Mouse (Mus musculus) gastrocnemius, postnatal 14 days (tissue): Measurements from ENCODE around the gene Spen. TPM values are rescaled to one million over a fixed set of nuclear protein-coding genes. Genes with fewer than 3 reads are reported as not detected.
A peak's percentile ranks its signal among the peaks of the same experiment; 100 is the strongest.
"Not testable (repeated sequence)": the region's sequence is repeated elsewhere in the genome, so short reads cannot be mapped to it uniquely, and the experiment has no call there.

Source experiments
- DNase-seq: peaks from one replicate; pipeline ENCODE4 v3.0.0; 2021; ENCODE audit warnings: mixed read lengths
- intact Hi-C: fragments of 180-260 bp; cut with DNase I; formaldehyde crosslinking; loops from one replicate; pipeline ENCODE4 v1.15.1; 2025; ENCODE audit warnings: low total_unique reads
- long read RNA-seq, 2 experiments: library from polyadenylated mRNA; stranded (forward); transcript quantifications; one replicate each; pipeline ENCODE4 v2.0.0; 2021
- total RNA-seq, 2 experiments: library from RNA; stranded (reverse); gene quantifications; 2 replicates each; pipeline ENCODE4 v1.2.3; 2021

Gene Spen
- total RNA-seq = 10 to 100 TPM; 20.1 to 22.1 TPM
- long read RNA-seq, experiment 1, partial matches to known transcripts = 2 of 2 reads
- long read RNA-seq, experiment 1, other reads (novel, unspliced or antisense) = 0 of 2 reads
- long read RNA-seq, experiment 2, partial matches to known transcripts = 6 of 6 reads
- long read RNA-seq, experiment 2, other reads (novel, unspliced or antisense) = 0 of 6 reads

DNA sequence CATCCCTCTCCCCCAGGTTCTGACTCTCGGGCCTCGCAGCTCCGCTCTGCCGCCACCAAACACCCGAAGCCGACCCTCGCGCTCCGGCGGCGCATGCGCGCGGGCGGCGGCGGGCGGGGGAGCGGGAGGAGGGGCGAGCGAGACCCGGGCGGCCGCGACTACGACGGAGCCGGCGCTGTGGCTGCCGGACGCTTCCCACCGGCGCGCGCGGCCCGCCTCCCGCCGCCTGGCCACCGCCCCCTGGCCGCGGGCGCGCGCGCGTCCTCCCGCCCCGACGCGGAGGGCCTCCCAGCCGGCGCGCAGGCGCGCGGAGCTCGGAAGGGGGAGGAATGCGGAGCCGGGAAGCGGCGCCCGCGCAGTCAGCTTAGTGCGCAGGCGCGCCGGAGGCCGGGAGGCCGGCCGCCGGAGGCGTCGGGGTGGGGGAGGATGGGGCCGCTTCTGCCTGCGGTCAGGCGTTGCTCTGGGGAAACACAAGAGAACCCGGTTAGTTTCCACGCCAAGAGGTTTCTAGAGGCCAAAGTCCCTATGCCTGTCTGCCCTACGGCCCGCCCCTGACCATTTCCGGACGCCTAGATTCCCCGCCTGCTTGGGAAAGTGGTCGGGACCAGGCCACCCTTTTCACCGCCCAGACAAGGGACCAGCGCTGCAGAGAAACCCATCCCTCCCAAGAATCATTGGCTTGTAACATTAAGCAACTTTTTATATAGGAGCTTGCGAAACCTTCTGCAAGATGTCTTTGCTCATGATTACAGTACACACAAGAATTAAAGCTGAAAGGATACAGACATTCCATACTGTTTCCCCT is at the start of gene Spen:
TSS of gene Spen (minus strand) at position 190 of the 805 bp plus-strand sequence.
- intact Hi-C loops = no loop called here
- peak; percentile 95 for DNase-seq

DNA sequence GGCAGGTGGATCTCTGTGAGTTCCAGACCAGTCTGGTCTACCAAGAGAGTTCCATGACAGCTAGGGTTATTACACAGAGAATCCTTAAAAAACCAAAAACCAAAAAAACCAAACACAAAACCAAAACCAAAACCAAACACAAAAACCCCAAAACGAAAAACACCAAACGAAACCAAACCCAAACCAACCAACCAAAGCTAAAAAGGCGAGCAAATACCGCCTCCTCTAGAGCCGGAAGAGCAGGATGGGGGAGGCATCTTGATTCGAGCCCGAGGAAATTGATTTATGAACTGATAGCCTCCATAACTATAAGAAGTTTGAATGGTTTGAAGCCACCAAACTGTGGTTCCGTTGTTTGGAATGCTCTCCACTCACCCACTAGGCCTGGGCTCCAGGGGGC is 45.5 kb upstream of the Spen start:
- intact Hi-C loops = no loop called here
- no peak for DNase-seq

DNA sequence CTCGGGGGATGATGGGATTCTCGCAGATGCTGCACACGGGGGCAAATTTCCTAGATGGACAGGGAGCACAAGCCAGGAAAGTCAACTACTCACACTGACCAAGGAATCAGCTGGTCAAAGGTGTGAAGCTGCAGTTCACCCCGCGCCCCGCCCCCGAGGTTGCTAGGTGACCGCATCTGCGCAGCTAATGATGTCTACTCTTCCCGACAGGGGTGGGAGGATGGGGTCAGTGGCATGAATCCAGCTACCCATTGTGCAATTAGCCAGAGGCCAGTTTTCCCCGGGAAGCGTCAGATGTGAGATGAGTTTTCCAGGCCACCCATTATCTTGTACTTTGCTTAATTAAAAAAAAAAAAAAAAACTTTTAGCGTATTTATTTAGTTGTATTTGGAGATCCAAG is 42.7 kb upstream of the Spen start:
- no peak for DNase-seq

DNA sequence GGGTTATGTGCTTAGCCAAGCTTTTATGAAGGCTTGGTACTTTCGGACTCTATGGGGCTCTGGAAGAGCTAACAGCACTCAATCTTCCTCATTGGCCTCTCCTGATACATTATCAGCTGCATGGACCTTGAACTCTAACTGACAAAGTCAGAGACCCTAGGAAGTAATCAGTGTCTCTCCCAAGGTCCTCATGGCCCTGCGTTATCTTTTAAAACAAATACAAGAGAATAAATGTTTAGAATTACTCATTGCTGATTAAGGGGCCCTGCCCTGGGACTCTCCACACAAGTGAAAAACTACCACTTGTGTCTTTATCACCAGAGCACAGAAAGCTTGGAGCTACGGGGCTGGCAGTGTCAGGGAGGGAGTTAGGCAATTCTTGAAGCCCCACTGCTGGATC is 40.4 kb upstream of the Spen start:
- DNase-seq = no peak
- intact Hi-C loops = loop anchor here (5.0 kb wide), 1 partner anchor 192 kb away; no protein-coding TSS in a partner anchor

More for the DNA sequence above, 42.7 kb upstream of the Spen start:
- intact Hi-C loops = no loop called here

DNA sequence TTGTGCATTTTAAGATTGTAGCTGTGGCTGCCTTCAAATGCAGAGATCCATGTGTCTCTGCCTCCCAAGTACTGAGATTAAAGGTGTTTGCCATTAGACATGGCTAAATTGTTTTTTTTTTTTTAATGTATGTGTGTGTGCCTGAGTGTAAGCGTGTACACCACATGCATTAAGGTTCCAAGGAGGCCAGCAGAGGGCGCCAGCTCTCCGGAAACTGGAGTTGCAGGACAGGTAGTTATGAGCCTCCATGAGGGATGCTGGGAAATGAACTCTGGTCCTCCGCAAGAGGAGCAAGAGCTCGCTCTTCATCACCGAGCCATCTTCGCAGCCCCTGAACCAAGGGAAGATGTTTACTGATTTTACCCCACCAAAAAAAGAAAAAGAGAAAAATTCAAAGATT is 38.5 kb upstream of the Spen start:
- no peak for DNase-seq
- intact Hi-C loops = loop anchor here (5.0 kb wide), 1 partner anchor 190 kb away; no protein-coding TSS in a partner anchor

DNA sequence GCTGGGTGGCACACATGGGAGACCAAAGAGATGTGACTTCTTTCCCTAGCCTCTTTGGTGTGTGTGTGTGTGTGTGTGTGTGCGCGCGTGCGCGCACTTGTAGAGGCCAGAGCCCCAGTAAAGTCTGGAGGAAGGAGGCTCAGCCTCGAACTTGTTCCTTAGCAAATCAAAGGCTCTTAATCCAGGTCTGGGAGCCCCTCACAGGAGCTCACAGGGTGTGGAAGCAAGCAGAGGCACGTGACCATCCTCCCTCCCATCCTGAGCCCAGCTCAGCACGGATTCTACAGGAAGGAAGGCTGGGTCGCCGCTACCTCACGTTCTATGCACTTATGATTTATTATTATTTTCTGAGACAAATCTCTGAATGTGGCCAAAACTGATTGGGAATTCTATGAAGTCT is 38.0 kb upstream of the Spen start:
- intact Hi-C loops = loop anchor here (5.0 kb wide), 1 partner anchor 189 kb away; no protein-coding TSS in a partner anchor
- no peak for DNase-seq

DNA sequence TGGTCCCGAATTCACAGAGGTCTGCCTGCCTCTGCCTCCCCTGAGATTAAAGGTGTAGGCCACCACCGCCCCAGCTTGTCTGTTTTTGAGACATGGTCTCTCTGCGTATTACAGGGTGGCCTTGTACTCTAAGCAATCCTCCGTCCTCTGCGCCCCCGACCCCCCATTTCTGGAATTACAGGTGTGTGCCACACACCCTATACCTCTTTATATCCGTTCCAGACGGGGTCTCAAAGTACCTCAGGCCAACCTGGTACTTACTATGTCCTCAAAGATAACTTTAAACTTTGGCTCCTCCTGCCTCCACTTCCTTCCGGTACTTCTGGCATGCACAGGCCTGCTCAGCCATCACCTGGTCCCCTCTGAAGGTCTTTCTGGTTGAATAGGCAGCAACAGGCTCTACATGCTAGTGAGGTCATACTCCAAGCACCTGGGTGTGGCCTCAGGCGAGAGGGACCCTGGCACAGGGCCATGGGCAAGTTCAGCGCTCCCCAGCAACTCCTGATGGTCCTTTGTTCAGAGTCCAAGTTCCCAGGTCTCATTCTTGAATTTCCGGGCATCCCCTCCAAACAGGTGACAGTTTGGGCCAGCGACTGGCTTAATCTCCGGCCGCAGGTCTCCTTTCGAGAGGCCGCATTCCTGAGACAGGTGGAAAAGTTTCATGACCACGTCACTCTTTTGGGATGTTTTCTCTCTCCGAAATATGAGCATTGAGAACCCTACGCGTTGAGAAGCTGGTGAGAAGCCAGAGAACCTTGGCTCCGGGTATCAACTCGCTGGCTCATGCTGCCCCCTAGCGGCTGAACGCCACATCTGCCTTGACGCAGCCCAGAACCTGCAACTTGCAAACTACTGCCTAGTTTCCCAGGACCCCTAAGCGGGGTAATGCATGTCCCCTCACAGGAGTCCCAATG is 36.6 kb upstream of the Spen start:
- intact Hi-C loops = loop anchor here (2.0 to 5.0 kb wide), 2 partner anchors 170 to 188 kb away; no protein-coding TSS in a partner anchor
- peak; percentile 85 for DNase-seq

DNA sequence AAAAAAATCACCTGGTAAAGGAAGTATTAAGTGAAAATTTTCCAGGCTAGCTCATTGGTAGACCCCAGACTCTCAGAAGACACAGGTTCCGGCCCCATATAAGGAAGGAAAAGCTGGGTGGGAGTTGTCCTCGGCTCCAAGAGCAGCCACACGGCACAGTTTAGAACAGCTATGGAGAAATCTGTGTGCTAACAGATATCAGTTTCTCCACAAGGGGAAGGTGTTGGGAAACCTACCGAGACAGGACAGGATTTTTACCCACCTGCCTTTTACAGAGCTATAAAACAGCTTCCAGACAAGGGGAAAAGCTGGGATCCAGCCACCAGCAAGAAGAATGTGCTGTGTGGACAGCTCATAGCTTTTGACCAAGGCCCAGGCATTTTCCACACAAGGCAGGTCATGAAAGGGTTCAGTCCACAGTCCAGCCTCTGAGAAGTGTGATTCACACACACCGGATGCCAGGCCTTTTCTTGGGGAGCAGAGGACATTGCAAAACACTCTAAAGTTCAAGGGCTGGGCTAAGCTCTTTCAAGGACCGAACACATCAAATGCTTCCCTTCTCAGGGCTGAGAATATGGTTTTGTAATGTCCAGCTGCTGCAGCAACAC is 35.1 kb upstream of the Spen start:
- intact Hi-C loops = no loop called here
- peak; percentile 47 for DNase-seq

DNA sequence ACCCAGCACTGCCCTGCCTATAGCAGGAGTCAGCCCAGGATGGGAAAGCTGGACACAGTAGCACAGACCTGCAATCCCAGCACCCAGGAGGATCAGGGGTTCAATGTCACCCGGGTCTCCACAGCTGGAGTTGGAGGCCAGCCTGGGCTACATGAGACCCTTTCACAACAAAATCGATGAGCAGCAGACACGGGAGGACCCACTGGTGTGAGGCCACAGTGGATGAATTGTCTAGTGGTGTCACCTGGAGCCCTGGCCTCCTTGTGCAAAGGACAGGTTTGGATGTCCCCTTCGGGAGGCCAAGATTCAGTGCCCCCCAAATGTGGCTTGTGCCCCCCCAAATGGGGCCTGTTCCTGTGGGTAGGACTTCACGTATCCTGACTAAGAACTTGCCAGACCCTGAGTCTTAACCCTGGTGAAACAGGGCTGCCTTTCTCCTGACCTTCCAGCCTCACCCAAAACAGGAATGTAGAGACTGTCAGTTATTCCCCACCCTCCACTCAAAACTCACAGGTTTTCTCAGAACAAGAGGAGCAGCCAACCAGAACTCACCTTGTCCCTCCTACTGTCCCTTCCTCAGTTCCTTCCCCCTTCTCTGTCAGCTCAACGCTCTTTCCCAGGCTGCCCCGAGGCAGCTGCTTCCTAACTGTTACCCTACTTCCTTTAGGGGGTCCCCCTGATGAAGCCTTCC is 34.4 kb upstream of the Spen start:
- intact Hi-C loops = no loop called here
- no peak for DNase-seq

DNA sequence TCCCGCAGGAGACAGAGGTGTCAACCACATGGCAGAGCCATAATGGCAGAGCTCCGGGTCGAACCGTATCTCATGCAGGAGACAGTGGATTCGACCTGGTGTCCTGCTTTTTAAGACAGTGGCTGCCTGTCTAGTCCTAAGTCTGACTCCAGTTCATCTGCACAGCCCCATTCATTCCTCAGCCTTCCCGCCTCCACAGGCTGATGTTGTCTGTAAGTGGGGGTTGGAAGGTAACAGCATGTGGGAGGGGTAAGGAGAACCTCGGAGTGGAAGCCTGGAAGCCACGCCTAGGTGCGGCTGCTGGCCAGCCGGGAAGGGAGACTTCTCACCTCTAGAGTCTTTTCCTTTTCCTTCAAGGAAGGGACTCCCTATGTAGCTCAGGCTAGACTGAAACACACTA is 33.5 kb upstream of the Spen start:
- DNase-seq = no peak
- intact Hi-C loops = no loop called here

DNA sequence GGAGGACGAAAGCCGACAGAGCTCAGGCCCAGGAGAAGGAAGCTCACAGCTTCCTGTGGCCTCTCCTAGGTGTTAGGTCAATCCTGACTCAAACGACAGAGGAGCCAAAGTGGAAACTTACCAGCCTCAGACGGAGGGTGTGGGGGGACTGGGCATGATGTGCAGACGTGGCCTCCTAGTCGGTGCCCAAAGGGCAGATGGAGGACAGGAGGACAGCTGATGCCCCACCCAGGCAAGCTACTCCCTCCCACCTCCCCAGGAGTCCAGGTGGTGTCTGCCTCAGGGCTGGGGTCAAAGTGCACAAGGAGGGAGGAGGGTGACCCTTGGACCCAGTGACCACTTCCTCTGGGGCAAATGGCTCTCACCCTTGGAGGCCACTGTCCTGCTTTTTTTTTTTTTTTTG is 32.9 kb upstream of the Spen start:
- no peak for DNase-seq
- intact Hi-C loops = no loop called here

DNA sequence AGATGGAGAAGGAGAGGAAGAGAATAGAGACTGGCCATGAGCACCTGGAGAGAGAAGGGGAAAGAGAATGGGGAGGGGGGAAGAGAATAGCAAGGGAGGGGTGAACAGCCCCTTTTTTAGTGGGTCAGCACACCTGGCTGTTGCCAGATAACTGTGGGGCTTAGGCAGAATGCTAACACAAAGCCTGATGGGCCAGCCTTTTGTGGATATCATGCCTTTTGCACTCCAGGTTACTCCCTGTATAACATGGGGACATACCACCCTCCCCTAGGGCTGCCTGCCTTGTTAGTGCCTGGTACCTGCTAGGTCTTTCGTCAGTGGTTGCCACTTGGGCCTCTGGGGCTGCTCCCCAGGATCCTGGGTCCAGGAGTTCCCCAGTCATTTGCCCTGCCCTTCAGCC is 32.4 kb upstream of the Spen start:
- DNase-seq = no peak
- intact Hi-C loops = no loop called here

DNA sequence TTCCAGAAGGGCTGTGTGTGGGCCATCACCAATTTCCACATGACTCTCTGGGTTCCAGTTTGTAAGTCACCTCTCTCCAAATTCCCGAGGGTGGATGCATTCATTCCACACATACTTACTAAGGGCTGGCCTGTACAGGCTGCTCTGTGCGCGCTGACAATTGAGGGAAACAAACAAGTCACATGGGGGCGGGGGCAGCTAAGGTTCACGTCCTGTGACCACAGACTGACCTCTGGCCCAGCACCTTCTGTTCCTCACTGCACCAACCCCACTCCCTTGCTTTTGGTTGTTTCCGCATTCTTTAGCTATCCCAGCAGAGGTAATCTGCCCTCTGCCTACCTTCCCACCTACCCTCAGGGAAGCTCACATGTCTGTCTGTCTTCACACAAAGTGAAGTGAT is 31.6 kb upstream of the Spen start:
- intact Hi-C loops = no loop called here
- no peak for DNase-seq

DNA sequence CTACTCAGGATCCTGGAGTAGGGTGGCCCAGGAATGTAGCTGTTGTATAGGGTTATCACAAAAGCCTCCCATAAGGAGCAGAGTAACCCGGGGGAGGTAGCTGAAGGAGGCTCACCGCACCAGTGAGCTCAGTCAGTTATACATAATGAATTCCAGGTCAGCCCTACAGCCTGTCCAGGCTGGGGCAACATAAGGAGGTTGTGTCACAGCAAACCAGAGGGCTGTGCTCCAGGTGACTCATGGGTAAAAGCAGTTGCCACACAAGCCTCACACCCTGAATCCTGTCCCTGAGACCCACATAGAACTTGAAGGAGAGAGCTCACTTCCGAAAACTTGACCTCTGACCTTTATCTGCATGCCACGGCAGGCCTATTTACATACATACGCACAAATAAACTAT is 30.6 kb upstream of the Spen start:
- intact Hi-C loops = no loop called here
- no peak for DNase-seq

DNA sequence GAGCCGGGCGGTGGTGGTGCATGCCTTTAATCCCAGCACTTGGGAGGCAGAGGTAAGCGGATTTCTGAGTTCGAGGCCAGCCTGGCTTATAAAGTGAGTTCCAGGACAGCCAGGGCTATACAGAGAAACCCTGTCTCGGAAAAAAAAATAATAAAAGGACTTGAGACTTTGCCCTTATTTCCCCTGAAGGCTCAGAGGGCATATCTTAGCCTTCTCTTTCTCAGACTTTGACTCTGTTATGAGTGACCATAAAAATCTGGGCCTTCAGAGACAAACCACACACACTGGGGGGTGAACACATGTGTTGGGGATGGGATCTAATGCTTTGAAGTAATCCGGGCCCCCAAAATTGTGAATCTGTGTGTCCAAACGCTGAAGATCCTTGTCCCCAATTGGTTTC is 28.8 kb upstream of the Spen start:
- intact Hi-C loops, DNase-seq: not testable (repeated sequence)

DNA sequence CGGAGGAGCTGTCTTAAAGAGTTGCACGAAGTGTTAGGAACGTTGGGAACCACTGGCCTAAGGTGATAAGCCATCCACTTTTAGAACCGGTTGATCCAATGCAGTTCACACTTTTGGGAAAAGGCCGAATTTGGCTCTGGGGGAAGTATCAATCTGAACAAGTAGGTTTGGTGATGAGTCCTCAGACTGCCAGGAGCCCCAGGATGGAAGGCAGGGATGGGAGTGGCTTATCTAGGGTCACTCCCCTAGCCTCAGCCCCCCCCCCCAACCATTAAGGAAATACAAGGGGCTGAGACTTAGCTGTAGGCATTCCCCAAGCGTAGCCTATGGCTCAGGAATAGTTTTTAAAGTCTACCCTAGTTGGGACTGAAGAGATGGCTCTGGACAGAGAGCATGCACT is 27.8 kb upstream of the Spen start:
- DNase-seq = no peak
- intact Hi-C loops = no loop called here

DNA sequence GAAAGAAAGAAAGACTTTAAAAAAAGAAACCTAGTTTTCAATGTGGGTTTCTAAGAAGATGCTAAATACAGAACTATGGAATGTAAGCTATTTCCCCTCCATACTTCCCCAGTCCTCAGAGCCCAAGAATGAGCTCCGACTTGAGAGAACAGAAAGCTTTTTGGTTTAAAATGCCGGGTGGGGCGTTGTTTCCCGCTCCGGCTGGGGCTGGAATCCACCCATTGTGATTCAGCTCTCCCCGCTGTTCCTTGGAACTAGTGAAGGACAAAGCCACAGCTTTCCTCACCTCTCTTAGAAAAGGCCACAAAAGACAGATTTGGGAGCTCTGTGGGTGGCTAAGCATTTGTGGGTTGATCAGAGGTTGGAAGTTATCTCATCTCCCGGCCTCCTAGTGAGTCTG is 26.9 kb upstream of the Spen start:
- intact Hi-C loops = no loop called here

DNA sequence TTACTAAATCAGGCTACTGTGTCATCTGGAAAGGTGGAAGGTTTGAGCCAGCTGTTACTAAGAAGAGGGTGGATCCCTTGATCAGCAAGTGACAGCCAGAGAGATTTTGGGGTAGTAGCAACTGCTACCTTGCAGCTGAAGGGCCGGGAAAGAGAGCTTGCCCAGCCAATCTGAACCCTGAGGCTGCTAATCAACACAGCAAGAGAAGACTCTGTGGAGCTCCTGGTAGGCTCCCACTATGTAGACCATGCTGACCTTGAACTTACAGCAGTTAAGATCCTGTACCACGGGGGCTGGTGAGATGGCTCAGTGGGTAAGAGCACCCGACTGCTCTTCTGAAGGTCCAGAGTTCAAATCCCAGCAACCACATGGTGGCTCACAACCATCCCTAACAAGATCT is 26.3 kb upstream of the Spen start:
- intact Hi-C loops = no loop called here
- no peak for DNase-seq

More for the DNA sequence above, 26.9 kb upstream of the Spen start:
- DNase-seq = no peak

DNA sequence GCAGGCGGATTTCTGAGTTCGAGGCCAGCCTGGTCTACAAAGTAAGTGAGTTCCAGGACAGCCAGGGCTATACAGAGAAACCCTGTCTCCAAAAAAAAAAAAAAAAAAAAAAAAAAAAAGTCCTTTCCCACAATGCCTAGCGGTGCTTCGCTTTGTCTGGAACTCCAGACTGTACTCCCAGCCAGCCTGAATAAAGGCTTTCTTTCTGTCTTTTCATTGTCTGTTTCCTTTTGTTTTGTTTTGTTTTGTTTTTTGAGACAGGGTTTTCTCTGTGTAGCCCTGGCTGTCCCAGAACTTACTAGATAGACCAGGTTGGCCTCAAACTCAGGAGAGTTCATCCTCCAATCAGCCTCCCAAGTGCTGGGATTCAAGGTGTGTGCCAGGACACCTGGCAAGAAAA is 25.8 kb upstream of the Spen start:
- intact Hi-C loops = no loop called here

More for the DNA sequence above, 25.8 kb upstream of the Spen start:
- DNase-seq = no peak
